Mouse (Mus musculus): ENCODE data around the gene Unc93a2.
"Not testable (repeated sequence)": the region's sequence is repeated elsewhere in the genome, so short reads cannot be mapped to it uniquely, and the experiment has no call there.

DNA sequence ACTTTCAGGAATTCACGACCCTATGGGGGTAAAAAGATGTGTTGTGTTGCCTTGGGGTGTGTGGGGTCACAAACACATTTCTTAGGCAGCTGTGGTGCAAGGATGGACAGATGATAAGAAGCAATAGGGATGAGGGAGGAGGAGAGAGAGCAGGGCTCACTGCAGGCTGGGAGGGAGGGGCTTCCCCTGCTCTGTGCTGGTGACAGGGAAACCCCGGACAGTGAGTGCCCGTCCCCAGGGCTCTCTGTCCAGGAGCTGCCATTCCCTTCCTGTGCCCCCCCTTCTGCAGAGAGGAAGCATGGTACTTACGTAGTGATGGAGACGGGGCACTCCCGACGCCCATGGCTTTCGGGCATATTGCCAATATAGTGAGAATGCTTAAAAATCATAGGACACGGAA is 47.9 kb downstream of the Unc93a2 start:
- not testable (repeated sequence) for TF ChIP-seq MYOD1 (IDR thresholded peaks at IDR 0.05; ENCODE audit: control insufficient read depth, insufficient read length, low read depth); CTCF (IDR thresholded peaks at IDR 0.05; ENCODE audit: control insufficient read depth, insufficient read depth, insufficient read length); CEBPB (IDR thresholded peaks at IDR 0.05; ENCODE audit: low read depth); MYOG (IDR thresholded peaks at IDR 0.05; ENCODE audit: control insufficient read depth, extremely low read depth, insufficient read length)

Data from C2C12 (cell line).